Mouse (Mus musculus) ES-CJ7 (cell line): ENCODE results near the gene Cdyl2.

Source experiments
- DNase-seq: peaks from one replicate; pipeline ENCODE4 v3.0.0; 2011; ENCODE audit warnings: low read depth, low spot score

Cdyl2 gene

DNA sequence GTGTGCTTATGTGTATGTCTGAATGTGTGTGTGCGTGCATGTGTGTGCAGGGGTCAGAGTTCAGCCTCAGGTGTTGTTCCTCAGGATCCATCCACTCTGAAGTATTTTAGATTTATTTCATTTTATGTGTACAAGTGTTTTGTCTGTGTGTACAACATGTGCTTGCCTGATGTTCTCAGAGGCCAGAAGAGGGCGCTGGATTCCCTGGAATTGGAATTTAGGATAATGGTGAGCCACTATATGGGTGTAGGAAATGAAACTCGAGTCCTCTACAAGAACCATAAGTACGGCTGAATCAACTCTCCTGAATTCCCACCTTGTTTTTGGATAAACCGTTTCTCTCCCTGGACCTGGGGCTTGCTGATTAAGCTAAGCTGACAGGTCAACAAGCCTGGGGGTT, 61.2 kb downstream of the Cdyl2 start:
- peak; percentile 84 for DNase-seq

DNA sequence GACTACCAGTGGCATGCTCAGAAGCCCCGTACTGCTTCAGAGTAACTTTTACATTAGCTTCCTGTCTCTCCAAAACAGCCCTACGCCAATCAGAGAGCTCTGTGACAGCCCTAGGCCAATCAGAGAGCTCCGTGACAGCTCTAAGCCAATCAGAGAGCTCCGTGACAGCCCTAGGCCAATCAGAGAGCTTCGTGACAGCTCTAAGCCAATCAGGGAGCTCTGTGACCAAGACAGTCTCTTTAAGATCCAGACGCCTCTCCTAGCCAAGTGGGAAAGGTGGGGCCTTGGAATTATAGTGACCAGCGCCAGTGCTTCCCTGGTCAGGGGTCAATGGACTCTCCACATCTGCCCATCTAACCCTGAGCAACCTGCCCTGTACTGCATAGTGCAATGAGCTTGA, 62.2 kb downstream of the Cdyl2 start:
- peak; percentile 97 for DNase-seq

DNA sequence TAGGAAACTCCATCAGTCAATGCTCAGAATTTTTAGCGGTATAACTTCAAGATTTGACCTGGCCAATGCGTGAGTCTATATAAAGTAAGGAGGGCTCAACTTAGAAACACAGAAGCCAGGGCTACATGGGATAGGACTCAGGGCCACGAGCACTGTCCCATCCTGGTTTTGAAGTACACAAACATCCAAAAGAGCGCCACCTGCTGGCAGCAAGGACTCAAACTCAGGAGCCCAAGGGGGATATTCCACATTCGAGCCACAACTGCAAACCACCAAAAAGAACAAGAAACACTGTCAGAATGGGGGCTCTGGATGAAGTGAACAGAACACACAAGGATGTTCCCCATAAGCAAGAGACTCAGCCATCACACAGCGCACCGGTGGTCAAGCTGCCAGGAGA, 63.8 kb downstream of the Cdyl2 start:
- DNase-seq = peak; percentile 68

DNA sequence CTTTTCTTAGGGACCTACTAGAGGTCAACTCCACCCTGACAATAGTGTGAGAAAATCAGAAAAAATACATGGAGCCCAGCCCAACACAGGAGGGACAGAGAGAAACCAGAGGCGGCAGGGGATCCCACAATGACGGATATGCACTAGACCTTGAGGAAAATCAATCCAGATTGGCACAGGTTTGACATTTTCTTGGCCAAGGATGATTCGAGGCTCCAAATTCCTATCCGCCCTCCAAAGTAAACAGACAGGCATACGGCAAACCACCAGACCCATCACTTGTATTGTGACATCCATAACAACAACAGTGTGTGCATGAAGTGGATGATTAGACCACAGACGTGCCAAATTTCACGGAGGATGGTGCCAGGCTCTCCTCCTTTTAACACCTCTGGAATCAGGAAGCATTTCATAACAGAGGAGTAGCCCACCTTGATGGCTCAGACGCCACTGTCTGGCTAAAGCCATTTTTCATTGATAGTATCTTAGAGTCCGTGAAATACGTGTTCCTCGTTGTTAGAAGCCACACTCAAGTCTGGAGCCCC, 65.9 kb downstream of the Cdyl2 start:
- no peak for DNase-seq

DNA sequence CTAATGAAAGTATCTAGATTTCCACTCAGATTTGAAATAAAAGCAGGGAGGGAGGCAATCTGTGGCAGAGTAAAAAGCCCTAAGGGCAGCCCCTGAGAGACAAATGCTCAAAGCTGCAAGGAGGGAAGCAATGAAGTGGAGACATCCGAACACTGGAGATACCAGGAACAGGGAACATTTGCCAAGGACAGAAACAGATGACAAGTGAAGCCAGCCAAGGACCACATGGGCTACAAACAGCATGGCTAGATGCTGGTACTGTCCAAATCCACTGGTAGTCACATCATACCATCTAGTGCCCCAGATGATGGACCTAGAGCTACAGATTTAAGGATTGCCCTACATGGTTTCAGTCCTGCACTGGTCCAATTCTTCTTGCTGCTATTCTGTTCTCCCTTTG, 71.3 kb downstream of the Cdyl2 start:
- no peak for DNase-seq

DNA sequence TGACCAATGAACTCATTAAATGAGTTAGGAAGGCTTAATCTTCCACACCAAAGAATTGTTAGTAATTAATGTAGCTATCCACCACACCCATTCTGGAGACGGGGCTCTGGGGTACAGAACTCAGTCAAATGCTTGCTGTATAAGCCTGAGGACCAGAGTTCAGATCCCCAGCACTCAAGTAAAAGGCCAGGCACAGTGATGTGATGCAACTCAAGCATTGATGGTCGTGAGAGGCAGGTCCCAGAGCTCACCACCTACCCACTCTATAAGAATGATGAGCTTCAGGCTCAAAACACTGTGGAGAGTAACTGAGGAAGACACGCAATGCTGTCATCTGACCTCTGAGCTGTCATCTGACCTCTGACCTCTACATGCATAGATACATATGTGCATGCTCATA, 76.0 kb downstream of the Cdyl2 start:
- no peak for DNase-seq

DNA sequence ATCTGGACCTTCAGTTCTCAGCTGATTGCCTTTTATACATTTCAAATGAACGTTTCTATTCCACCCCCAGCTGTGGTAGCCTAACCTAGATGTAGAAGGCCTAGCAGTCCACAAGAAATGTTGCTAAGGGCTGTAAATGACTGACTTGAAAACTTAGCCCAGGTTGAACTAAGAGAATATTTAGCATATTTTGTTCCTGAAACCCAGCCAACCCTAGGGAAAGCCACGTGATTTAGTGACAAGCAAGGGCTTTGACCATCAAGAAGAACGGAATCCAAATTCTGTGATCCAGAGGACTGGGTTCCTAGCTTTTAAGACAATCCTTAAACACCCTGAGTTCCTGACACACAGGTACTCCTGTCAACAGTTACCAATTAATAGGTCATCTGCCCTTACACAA, 77.9 kb downstream of the Cdyl2 start:
- no peak for DNase-seq

DNA sequence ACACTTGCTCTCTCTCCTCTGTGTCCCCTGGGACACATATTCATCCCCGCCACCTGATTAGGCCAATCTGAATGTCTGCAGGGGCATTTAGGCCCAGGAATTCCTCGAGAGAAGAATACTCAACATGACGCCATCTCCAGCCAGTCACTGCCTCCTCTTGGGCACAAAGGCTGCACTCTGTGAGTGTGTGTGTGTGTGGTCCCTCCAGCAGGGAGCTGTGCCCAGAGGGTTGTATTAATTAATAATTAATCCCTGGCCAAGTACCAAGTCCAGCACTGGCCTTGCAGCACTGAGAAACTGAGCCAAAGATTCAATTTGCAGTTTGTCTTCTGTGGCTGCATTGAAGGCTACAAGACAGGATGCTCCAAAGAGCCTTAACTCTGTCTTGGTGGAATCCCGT, 79.8 kb downstream of the Cdyl2 start:
- DNase-seq = no peak

DNA sequence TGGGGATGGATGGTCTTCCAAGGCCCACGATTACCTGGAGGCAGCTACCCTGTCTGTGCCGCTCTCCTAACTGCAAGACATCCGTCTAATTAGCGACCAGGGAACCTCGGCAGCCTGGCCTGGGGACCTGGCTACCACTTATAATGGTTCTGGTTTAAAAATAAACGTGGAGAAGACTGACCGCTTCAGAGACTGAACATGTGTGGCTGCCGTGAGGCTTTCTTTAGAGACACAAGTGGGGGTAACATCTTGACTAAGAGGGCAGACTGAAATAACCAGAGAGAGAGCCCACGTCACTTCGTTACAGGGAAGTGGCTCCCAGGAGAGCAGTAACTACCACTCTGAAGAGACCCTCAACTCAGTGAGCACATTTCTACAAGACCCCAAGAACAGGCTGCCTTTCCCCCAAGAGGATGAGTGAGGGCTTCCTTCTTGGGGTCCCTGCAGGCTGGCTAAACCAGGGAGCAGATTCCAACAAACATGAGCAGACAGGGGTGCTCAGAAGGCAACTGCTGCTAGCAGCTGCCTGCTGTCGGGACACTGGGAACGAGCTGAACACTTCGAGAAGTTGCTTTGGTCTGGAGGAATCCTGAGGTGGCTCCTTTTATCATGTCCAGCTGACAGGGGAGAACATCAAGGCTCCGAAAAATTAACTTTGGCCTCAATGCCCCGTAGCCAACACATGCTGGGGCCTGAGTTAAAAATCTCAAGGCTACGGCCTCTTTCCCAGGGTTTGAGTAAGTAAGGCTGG, 82.6 kb downstream of the Cdyl2 start:
- DNase-seq = no peak

DNA sequence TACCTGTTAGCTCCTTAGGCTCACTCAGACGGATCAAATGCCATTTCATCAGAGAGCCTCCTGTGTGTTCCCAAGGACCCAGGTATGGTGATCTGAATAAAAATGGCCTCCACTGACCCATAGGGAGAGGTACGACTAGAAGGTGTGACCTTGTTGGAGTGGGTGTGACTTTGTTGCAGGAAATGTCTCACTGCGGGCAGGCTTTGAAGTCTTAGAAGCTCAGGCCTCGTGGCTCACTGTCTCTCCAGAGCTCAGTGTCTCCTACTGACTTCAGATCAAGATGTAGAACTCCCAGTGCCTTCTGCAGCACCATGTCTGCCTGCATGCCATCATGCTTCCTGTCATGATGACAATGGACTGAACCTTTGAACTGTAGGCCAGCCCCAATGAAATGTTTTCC, 87.4 kb downstream of the Cdyl2 start:
- DNase-seq = peak; percentile 46

DNA sequence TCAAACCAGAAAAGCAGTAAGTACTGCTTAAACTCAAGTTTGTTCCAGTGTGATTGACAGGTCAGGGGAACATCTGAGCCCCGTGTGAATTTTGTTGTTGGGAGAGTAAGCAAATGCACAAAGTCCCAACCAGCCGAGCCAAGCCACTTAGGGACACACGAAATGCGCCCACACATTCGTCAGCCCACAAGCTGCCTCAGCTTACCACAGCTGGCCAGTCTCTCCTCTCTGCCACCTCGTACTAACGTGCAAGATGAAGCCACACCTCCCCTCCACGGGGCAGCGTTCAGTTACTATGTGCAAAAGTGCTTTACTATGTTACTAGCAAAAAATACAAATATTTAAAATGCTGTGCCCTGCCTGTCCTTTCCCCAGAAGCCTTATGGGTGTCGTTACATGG, 91.9 kb downstream of the Cdyl2 start:
- no peak for DNase-seq

DNA sequence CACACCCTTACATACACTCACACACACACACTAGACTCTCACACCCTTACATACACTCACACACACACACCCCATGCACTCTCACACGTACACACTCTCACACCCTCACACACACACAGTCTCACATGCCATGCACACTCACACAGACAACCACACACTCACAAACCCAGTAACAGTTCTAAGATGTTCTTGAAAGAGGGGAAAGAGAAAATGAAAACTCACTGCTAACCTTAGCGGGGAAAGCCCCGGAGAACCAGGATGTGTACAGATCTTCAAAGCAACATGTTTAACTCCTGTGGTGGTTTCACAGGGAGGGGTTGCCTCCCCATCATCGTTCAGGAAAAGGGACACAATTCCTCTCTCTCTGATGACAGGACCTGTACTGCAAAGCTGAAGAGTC, 94.8 kb downstream of the Cdyl2 start:
- no peak for DNase-seq

DNA sequence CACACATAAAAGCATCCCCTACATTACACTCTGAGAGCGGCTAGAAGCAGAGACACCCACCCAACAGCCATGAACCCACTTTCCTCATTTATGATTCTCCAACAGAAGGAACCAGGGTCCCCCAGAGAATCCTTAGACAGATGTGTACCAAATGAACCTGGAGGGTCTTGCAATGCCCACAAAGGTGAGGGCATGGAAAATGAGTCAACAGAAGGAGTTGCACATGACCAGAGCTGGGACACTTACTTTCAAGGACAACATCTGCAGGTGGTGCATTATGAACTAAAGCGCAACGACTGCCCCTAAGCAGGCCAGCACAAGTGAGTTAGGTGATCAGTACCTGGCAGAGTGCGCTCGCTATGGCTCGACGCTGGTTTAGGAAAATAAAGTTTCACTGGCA, 95.6 kb downstream of the Cdyl2 start:
- DNase-seq = no peak

DNA sequence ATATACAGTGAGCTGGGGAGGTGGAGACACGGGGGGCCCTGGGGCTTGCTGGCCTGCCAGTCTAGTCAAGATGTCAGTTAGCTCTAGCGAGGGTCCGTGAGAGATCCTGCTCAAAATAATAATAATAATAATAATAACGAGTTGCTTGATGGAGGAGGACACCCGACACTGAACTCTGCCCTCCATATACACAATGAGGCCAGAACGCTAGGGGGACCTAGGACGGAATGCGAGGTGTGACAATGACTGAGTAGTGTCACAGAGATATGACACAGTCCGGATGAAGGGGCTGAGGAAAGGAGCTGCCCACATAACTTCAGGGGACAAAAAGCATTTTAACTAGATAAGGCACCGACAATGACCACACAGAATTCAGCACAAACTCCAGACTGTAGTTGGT, 96.4 kb downstream of the Cdyl2 start:
- no peak for DNase-seq

DNA sequence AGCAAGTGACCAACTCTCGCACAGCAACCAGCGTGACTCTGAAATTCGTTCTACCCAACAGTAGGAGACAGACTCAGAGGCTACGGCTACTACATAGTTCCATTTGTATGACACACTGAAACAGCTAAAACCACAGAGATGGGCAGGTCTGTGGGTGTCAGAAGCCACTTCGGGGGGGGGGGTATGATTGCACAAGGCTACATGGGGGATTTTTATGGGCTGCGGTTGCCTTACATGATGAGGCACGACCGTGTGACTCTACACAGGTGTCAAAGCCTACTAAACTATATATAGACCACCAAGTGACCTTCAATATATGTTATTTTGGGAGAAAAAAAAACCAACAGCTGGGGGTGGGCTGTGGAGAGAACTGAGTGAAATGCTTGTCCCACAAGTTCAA, 96.8 kb downstream of the Cdyl2 start:
- DNase-seq = no peak

DNA sequence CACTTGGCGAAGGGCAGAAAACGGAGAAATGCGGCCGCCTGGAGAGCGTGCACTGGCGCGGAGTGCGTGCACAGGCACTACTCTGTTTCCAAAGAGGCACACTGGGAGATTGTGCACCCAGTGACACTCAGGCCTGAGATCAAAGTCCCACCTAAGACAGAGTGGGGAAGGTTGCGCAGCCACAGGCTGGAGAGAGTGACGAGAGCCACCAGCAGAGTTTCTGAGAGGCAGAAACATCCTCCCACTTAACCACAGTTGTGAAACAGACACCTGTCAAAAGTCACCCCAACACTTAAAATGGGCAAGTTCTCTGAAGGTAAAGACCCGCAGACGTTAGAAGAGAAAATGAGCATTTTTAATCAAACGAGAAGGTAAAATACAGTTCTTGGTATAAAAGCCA, 97.5 kb downstream of the Cdyl2 start:
- no peak for DNase-seq

DNA sequence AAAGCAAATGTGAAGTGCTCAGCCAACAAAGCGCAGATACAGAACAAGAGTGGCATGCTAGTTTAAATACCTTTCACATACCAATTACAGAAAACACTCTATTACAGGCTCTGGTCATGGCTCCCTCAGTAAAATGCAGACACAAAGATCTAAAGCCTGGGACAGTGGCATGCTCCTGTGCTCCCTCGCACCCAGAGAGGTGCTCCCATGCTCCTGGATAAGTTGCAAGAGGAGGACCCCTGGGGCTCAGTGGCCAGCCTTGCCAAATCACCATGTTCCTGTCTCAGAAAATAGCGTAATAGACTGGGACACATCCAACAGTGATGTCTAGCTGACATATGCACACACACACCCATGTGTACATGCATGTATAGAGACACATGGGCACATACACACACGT, 98.4 kb downstream of the Cdyl2 start:
- no peak for DNase-seq

DNA sequence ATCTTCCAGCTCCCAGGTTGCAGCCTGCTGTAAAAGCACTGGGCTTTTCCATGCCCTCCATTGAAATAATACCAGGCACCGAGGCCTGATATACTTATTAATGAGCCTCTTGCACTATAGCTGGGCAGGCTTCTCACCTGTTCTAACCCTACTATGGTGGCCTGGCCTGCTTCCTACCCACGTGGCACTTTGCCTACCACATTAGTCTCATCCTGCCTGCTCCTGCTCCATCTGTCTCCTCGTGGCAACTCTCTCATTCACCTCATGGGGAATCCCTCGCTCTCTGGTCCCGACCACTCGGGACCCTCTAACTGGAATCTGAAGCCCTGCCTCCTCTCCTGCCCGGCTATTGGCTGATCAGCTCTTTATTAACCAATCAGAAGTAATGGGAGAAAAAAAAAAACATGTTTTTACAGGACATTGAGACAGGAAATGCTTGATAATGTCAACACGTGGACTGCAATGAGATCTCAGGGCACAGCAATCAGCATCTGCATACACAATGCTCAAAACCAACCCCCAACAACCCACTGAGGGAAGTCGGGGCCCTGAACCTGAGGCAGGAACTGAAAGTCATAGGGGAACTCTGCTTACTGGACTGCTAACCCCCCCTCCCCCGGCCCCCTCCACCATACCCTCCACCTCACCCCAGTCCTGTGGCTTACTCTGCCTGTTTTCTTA, 99.2 kb downstream of the Cdyl2 start:
- no peak for DNase-seq

DNA sequence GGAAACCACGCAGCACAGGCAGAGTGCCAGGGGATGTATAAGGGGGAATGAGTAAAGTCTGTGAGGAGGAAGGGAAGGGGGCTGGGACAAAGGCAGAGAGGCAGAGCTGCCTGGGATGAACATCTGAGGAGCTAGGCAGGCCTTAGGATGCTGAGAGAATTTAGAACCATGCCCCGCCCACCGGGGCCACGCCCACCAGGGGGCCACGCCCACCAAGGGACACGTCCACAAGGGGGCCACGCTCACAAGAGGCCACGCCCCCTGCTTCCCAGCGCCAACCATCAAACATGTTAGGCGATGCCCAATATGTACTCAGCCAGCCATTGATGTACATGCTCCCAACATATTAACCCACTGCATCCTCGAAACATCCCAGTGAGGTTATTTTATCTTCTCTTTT, 102.7 kb downstream of the Cdyl2 start:
- DNase-seq = peak; percentile 80

DNA sequence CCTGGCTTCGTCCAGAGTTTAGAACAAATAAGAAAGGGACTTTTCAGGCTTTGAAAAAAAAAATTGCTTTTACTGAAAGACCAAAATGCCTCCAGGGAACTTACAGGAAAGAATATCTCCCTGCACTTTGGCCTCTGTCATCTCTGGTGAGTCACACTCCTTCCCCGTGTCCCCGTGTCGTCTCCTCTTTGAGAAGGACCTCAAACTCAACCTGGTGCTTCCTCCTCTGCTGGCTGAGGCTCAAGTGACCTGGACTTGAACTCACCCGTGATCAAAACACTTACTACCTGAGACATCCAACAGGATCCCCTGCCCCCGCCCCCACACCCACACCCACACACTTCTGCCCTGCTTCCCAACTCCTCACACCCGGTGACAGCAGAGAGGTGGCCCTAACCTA, 103.8 kb downstream of the Cdyl2 start:
- DNase-seq = no peak

DNA sequence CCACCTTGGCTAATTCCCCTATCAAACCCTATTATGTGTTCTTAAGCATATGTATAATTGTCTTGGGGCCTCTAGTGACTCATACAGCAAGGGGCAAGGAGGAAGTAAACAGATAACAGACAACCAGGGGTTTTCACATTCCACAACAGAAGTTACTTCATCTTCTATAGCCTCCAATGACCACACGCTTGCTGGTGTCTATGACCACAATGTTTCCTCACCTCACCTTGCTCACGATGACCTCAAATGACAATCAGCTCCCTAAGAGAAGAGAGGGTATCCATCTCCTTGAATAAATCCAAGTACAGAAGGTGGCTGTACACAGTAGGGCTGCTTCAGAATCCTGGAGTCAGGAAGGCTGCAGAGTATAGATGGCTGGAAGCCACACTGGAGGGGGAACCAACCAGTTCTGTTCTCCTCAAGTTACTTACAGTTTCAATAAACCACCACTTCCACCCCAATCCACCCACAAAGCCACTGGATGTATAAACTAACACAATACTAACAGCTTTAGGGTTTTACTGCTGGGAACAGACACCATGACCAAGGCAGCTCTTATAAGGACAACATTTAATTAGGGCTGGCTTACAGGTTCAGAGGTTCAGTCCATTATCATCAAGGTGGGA, 104.8 kb downstream of the Cdyl2 start:
- DNase-seq = no peak

DNA sequence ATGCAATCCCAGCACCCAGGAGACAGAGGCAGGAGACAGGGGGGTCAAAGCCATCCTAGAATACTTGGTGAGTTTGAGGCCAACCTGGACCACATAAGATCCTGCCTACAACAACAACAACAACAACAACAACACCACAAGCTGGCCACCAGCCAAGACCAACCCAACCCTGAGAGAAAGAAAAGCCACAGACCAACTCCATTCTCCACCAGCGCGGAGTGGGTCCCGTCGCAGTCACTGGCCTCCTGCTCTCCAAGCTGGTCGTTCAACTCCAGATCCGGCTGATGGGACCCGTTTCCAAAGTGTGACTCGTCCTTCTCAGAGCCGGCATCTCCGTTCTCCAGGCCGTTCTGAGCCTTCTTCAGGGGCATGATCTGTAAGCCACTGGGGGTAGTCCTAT, 109.2 kb downstream of the Cdyl2 start:
- no peak for DNase-seq

DNA sequence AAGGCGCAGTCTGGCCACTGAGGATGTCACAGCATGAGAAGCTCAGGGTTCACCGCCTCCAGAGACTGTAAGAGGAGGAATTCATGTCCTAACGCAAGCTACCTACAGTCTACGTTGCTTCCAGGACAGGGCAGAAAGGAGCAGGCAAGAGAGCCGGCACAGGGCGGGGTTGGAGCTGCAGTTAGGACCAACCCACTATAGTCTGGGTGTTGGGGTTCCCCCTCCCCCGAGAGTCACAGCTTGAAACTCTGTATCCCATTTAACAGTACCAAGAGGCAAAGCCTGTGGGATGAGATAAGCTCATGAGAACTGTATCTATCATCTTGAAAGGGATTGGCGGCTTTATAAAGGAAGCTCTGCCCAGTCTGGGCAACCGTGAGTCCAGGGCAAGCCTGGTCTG, 110.5 kb downstream of the Cdyl2 start:
- DNase-seq = no peak
